ENCODE assay signal across 8 mouse cellular contexts in genomic region chr3:121469185-121469975, GRCm38 (mm10). TPM values are rescaled to one million over a fixed set of nuclear protein-coding genes. Genes with fewer than 3 reads are reported as not detected.
A peak's percentile ranks its signal among the peaks of the same experiment; 100 is the strongest.
DNase-seq lines count a peak whose midpoint lies in the region; ATAC-seq and TF ChIP-seq lines count a peak whose summit lies in the region.

No protein-coding gene starts in this region.

- ATAC-seq in forebrain, postnatal 0 days, result peak; percentile 83
- ATAC-seq in intestine, embryonic 16.5 days, result peak; percentile 77
- peak; percentile 42 for ATAC-seq in megakaryocyte-erythroid progenitor cell, adult 5-6 weeks (replicated peaks; ENCODE audit: low FRiP score, low TSS enrichment, poor library complexity, severe bottlenecking)

- no peak overlapping the region for H3K27ac ChIP-seq in forebrain, postnatal 0 days (ENCODE audit: low read depth, low read length)
- H3K27ac ChIP-seq in intestine, embryonic 16.5 days (ENCODE audit: low read length), result peak overlapping the region; percentile 75

- no peak overlapping the region for H3K4me3 ChIP-seq in forebrain, postnatal 0 days (ENCODE audit: low read depth, low read length)
- H3K4me3 ChIP-seq in intestine, embryonic 16.5 days (ENCODE audit: low read length), result no peak overlapping the region

- no peaks in the 10 kb centered on the region for H3K4me1 ChIP-seq in forebrain, postnatal 0 days (ENCODE audit: insufficient read depth)
- H3K4me1 ChIP-seq in intestine, embryonic 16.5 days (ENCODE audit: control insufficient read depth, insufficient read depth, low read length), result peaks cover 9% of the 10 kb centered on the region

- peak; percentile 25 to 26 for DNase-seq in heart, adult 18-20 months
- no peak for DNase-seq in heart, postnatal 25 days (ENCODE audit: low spot score)
- peak; percentile 84 for DNase-seq in NIH3T3 (ENCODE audit: low read depth)
- DNase-seq in forebrain, postnatal 0 days, result no peak
- DNase-seq in testis, postnatal 10 days (ENCODE audit: low spot score), result peak; percentile 64
- DNase-seq in c-Kit-positive CD71-positive TER-119-positive erythroid progenitor cells, embryonic 14.5 days (ENCODE audit: low spot score), result no peak

- no peak for TF ChIP-seq CTCF in forebrain, postnatal 0 days (IDR thresholded peaks at IDR 0.05; ENCODE audit: low read depth)

- intact Hi-C loops in heart, postnatal 25 days (cut with DNase I), result no loop called here

- H3K9ac ChIP-seq in forebrain, postnatal 0 days, result no peak overlapping the region
- peak overlapping the region; percentile 41 for H3K9ac ChIP-seq in intestine, embryonic 16.5 days (ENCODE audit: low read depth, low read length)

- H3K36me3 ChIP-seq in forebrain, postnatal 0 days (ENCODE audit: insufficient read depth), result no peaks in the 10 kb centered on the region
- no peaks in the 10 kb centered on the region for H3K36me3 ChIP-seq in intestine, embryonic 16.5 days (ENCODE audit: control insufficient read depth, insufficient read depth, low read length)

- H3K4me2 ChIP-seq in forebrain, postnatal 0 days (ENCODE audit: low read depth), result no peak overlapping the region
- peak overlapping the region; percentile 39; the same call in 1 of the 2 replicates for H3K4me2 ChIP-seq in intestine, embryonic 16.5 days (ENCODE audit: low read depth, low read length)

- H3K9me3 ChIP-seq in forebrain, postnatal 0 days (ENCODE audit: low read length), result no peaks in the 10 kb centered on the region
- H3K9me3 ChIP-seq in intestine, embryonic 16.5 days (ENCODE audit: control insufficient read depth, low read length), result no peaks in the 10 kb centered on the region

- no peaks in the 10 kb centered on the region for H3K27me3 ChIP-seq in forebrain, postnatal 0 days (ENCODE audit: insufficient read depth, low read length)
- H3K27me3 ChIP-seq in intestine, embryonic 16.5 days (replicated peaks; ENCODE audit: control insufficient read depth, insufficient read depth, low read length), result no peaks in the 10 kb centered on the region

- 4% methylated on average over 13 of the region's 13 CpGs for WGBS in forebrain, postnatal 0 days
- WGBS in intestine, embryonic 16.5 days, result 2% methylated on average over 13 of the region's 13 CpGs

RNA-seq across cellular contexts. Expression of gene Cnn3, which starts 43.1 kb away (rescaled TPM):
- total RNA-seq in heart, adult 18-20 months (2021), result 10 to 100 TPM; 37.4 to 41.5 TPM
- total RNA-seq in heart, postnatal 25 days (2021), result 10 to 100 TPM; 41.8 to 48.6 TPM
- total RNA-seq in forebrain, postnatal 0 days (2014; rRNA removed), result 128 and 150 TPM in 2 replicates
- polyA plus RNA-seq in forebrain, postnatal 0 days (2015; fragmentation: Nextera tagmentation; extraction: Ambion mirVana), result 307 and 319 TPM in 2 replicates
- 334 and 375 TPM in 2 replicates for polyA plus RNA-seq in intestine, embryonic 16.5 days (2015; fragmentation: Nextera tagmentation; extraction: Ambion mirVana)
- total RNA-seq in megakaryocyte-erythroid progenitor cell, adult 5-6 weeks (2014; fragmentation: Nextera tagmentation), result 29.9 and 35.0 TPM in 2 replicates
- 25.8 and 27.0 TPM in 2 replicates for total RNA-seq in megakaryocyte-erythroid progenitor cell, adult 5-6 weeks (2017)

Comparison
In these comparisons a context has a peak if more than half of its experiments do, and no peak if none do; other contexts are left out.
1. DNase-seq: peak in heart, adult 18-20 months (2 of 2), NIH3T3 (single experiment) and testis, postnatal 10 days (single experiment); none in heart, postnatal 25 days (single experiment), forebrain, postnatal 0 days (single experiment) and c-Kit-positive CD71-positive TER-119-positive erythroid progenitor cells, embryonic 14.5 days (single experiment).
2. Peak in every context shown above with its lines, with median percentiles within 50 percentile points of each other: ATAC-seq.